ENCODE assay signal across 14 mouse cellular contexts in genomic region chr15:73913436-73913835, GRCm38 (mm10).
"Had no signal": no experiment of that assay in that cellular context is flagged by ENCODE, and none has a peak within 500 bp of the region (broad histone marks: within the 10 kb centered on the region; RNA-seq: fewer than 3 reads in every experiment).

No protein-coding gene starts in this region.

- H3K4me3 ChIP-seq: midbrain, embryonic 10.5 days; midbrain, embryonic 12.5 days; neural tube, embryonic 12.5 days; stomach, embryonic 15.5 days had no signal

- ATAC-seq: midbrain, embryonic 16.5 days had no signal

- DNase-seq: lung, adult 18-20 months; lung, embryonic 14.5 days; lung, postnatal 10 days; lung, postnatal 4 days; midbrain, embryonic 14.5 days; right cerebral cortex, postnatal 14 days; thymus, postnatal 14 days; thymus, postnatal 36 days had no signal

- H3K9ac ChIP-seq: lung, embryonic 14.5 days; midbrain, embryonic 12.5 days; neural tube, embryonic 12.5 days; stomach, embryonic 15.5 days had no signal

- H3K4me2 ChIP-seq: lung, embryonic 14.5 days; midbrain, embryonic 12.5 days; neural tube, embryonic 12.5 days; stomach, embryonic 15.5 days had no signal

- H3K4me1 ChIP-seq: midbrain, embryonic 10.5 days; midbrain, embryonic 12.5 days; neural tube, embryonic 12.5 days; stomach, embryonic 15.5 days had no signal

- H3K27ac ChIP-seq: midbrain, embryonic 10.5 days; midbrain, embryonic 12.5 days; neural tube, embryonic 12.5 days; stomach, embryonic 15.5 days; stomach, postnatal 0 days had no signal

- H3K27me3 ChIP-seq: neural tube, embryonic 12.5 days; stomach, embryonic 15.5 days had no signal

- H3K9me3 ChIP-seq: midbrain, embryonic 10.5 days; midbrain, embryonic 12.5 days; neural tube, embryonic 12.5 days; stomach, embryonic 15.5 days had no signal

- H3K36me3 ChIP-seq: midbrain, embryonic 10.5 days; midbrain, embryonic 12.5 days; neural tube, embryonic 12.5 days; stomach, embryonic 15.5 days had no signal
